Mouse (Mus musculus) kidney, embryonic 14.5 days (tissue): ENCODE measurements around the gene Nav3. TPM values are rescaled to one million over a fixed set of nuclear protein-coding genes. Genes with fewer than 3 reads are reported as not detected.

Source experiments
- ATAC-seq: fragments of 200-750 bp; cut with Nextera tagmentation; 2 replicates; pipeline ENCODE4 v1.8.0; 2017; ENCODE audit warnings: moderate number of reproducible peaks, mild to moderate bottlenecking, moderate TSS enrichment, moderate library complexity; ENCODE audit not compliant: low FRiP score, low TSS enrichment
- H3K27ac ChIP-seq: fragments of 300-500 bp; sonication (generic); 2 replicates; pipeline ENCODE4 v1.5.1; 2014; ENCODE audit warnings: low read depth, mild to moderate bottlenecking, low read length, moderate library complexity, mixed read lengths
- H3K27me3 ChIP-seq: fragments of 300-500 bp; sonication (generic); 2 replicates; pipeline ENCODE4 v1.6.1; 2014; ENCODE audit warnings: mild to moderate bottlenecking, low read length; ENCODE audit not compliant: control insufficient read depth, insufficient read depth
- H3K36me3 ChIP-seq: fragments of 300-500 bp; sonication (generic); 2 replicates; pipeline ENCODE4 v1.6.1; 2014; ENCODE audit warnings: low read length, mixed read lengths; ENCODE audit not compliant: control insufficient read depth, insufficient read depth
- H3K4me1 ChIP-seq: fragments of 300-500 bp; sonication (generic); 2 replicates; pipeline ENCODE4 v1.6.1; 2014; ENCODE audit warnings: low read length, mixed read lengths; ENCODE audit not compliant: control insufficient read depth, insufficient read depth
- H3K4me2 ChIP-seq: fragments of 300-500 bp; sonication (generic); replicated peaks from 2 replicates; pipeline ENCODE4 v1.6.1; 2014; ENCODE audit warnings: low read depth, mild to moderate bottlenecking, low read length
- H3K4me3 ChIP-seq: fragments of 300-500 bp; sonication (generic); 2 replicates; pipeline ENCODE4 v1.5.1; 2014; ENCODE audit warnings: mild to moderate bottlenecking, low read length
- H3K9ac ChIP-seq: fragments of 300-500 bp; sonication (generic); 2 replicates; pipeline ENCODE4 v1.6.1; 2014; ENCODE audit warnings: low read depth, mild to moderate bottlenecking, low read length, moderate library complexity
- H3K9me3 ChIP-seq: fragments of 300-500 bp; sonication (generic); 2 replicates; pipeline ENCODE4 v1.6.1; 2016; ENCODE audit warnings: low read length; ENCODE audit not compliant: control insufficient read depth
- WGBS: fragments of 180-500 bp; shearing (Covaris S2); extraction: QIAGEN DNeasy Blood & Tissue Kit; methylation state at CpG from one replicate; pipeline ENCODE4 v1.1.7; 2014; 5-methylcytosine and 5-hydroxymethylcytosine counted together
- polyA plus RNA-seq: library from polyadenylated mRNA; unstranded; fragments of >200 nt; fragmentation: Nextera tagmentation; extraction: Ambion mirVana; gene quantifications from 2 replicates; pipeline ENCODE4 v1.2.1, GENCODE M21; 2014

The Nav3 gene
- polyA plus RNA-seq, 1 experiment from 2014 or later: 5.0 TPM

- no peak overlapping the region for H3K9ac ChIP-seq
- no peaks in the 10 kb centered on the region for H3K36me3 ChIP-seq
Observed at GRCm38 (mm10) chr10:109843661-109844060, 612.3 kb downstream of the Nav3 start.

GRCm38 (mm10) chr10:109832768-109833291 lies 623.2 kb downstream of the Nav3 start:
- Histone ChIP-seq H3K4me1 (no peaks in the 10 kb centered on the region), H3K36me3 (no peaks in the 10 kb centered on the region), H3K27me3 (no peaks in the 10 kb centered on the region), H3K9me3 (no peaks in the 10 kb centered on the region), H3K9ac (no peak overlapping the region), H3K27ac (no peak overlapping the region), H3K4me2 (peak overlapping the region; percentile 27), H3K4me3 (peak overlapping the region; percentile 6; the same call in 1 of the 2 replicates)
- ATAC-seq: peak; percentile 75; the same call in 1 of the 2 replicates
- WGBS: 24% methylated on average over 18 of the region's 18 CpGs

More at GRCm38 (mm10) chr10:109843661-109844060, 612.3 kb downstream of the Nav3 start:
- ATAC-seq: no peak
- Histone ChIP-seq H3K4me1 (no peaks in the 10 kb centered on the region), H3K27me3 (no peaks in the 10 kb centered on the region), H3K27ac (no peak overlapping the region), H3K4me3 (no peak overlapping the region), H3K9me3 (no peaks in the 10 kb centered on the region), H3K4me2 (no peak overlapping the region)
- 82% methylated on average over 4 of the region's 4 CpGs for WGBS

- Histone ChIP-seq H3K27ac (no peak overlapping the region), H3K27me3 (no peaks in the 10 kb centered on the region), H3K4me3 (no peak overlapping the region), H3K9ac (no peak overlapping the region), H3K9me3 (no peaks in the 10 kb centered on the region), H3K4me2 (no peak overlapping the region), H3K4me1 (no peaks in the 10 kb centered on the region), H3K36me3 (no peaks in the 10 kb centered on the region)
- WGBS: 47% methylated on average over 5 of the region's 5 CpGs
- peak; percentile 96 for ATAC-seq
Observed at GRCm38 (mm10) chr10:109806782-109807493, 649.1 kb downstream of the Nav3 start.

GRCm38 (mm10) chr10:109803441-109803840 lies 652.6 kb downstream of the Nav3 start:
- H3K27ac ChIP-seq: no peak overlapping the region
- no peaks in the 10 kb centered on the region for H3K36me3 ChIP-seq
- no peak overlapping the region for H3K4me3 ChIP-seq
- no peaks in the 10 kb centered on the region for H3K4me1 ChIP-seq
- no peak for ATAC-seq
- no peaks in the 10 kb centered on the region for H3K9me3 ChIP-seq
- H3K4me2 ChIP-seq: no peak overlapping the region
- no peak overlapping the region for H3K9ac ChIP-seq
- no peaks in the 10 kb centered on the region for H3K27me3 ChIP-seq

- no peak overlapping the region for H3K9ac ChIP-seq
- no peaks in the 10 kb centered on the region for H3K4me1 ChIP-seq
- no peaks in the 10 kb centered on the region for H3K36me3 ChIP-seq
- no peak for ATAC-seq
- WGBS: 59% methylated on average over 1 of the region's 1 CpGs
- H3K27ac ChIP-seq: no peak overlapping the region
- H3K27me3 ChIP-seq: no peaks in the 10 kb centered on the region
- no peak overlapping the region for H3K4me2 ChIP-seq
- no peaks in the 10 kb centered on the region for H3K9me3 ChIP-seq
- no peak overlapping the region for H3K4me3 ChIP-seq
Observed at GRCm38 (mm10) chr10:109802236-109802635, 653.8 kb downstream of the Nav3 start.

GRCm38 (mm10) chr10:109799246-109799645 lies 656.8 kb downstream of the Nav3 start:
- H3K27ac ChIP-seq: no peak overlapping the region
- no peak overlapping the region for H3K9ac ChIP-seq
- H3K4me1 ChIP-seq: no peaks in the 10 kb centered on the region
- H3K4me3 ChIP-seq: no peak overlapping the region
- no peaks in the 10 kb centered on the region for H3K9me3 ChIP-seq
- no peak overlapping the region for H3K4me2 ChIP-seq
- no peaks in the 10 kb centered on the region for H3K36me3 ChIP-seq
- no peaks in the 10 kb centered on the region for H3K27me3 ChIP-seq
- no peak for ATAC-seq
- WGBS: 64% methylated on average over 6 of the region's 6 CpGs

- WGBS: 68% methylated on average over 3 of the region's 3 CpGs
- Histone ChIP-seq H3K27ac (no peak overlapping the region), H3K36me3 (no peaks in the 10 kb centered on the region), H3K4me1 (no peaks in the 10 kb centered on the region), H3K9ac (no peak overlapping the region), H3K4me3 (no peak overlapping the region), H3K27me3 (no peaks in the 10 kb centered on the region), H3K9me3 (no peaks in the 10 kb centered on the region), H3K4me2 (no peak overlapping the region)
- no peak for ATAC-seq
Observed at GRCm38 (mm10) chr10:109796981-109797380, 659.0 kb downstream of the Nav3 start.

- no peak for ATAC-seq
- 67% methylated on average over 4 of the region's 4 CpGs for WGBS
- H3K36me3 ChIP-seq: no peaks in the 10 kb centered on the region
Observed at GRCm38 (mm10) chr10:109793491-109793890, 662.5 kb downstream of the Nav3 start.

GRCm38 (mm10) chr10:109788728-109789127 lies 667.3 kb downstream of the Nav3 start:
- no peak for ATAC-seq
- no peak overlapping the region for H3K27ac ChIP-seq
- H3K4me3 ChIP-seq: no peak overlapping the region
- H3K4me1 ChIP-seq: no peaks in the 10 kb centered on the region
- no peaks in the 10 kb centered on the region for H3K36me3 ChIP-seq
- H3K9ac ChIP-seq: no peak overlapping the region
- H3K27me3 ChIP-seq: no peaks in the 10 kb centered on the region
- no peaks in the 10 kb centered on the region for H3K9me3 ChIP-seq
- H3K4me2 ChIP-seq: no peak overlapping the region
- WGBS: 76% methylated on average over 2 of the region's 2 CpGs

More at GRCm38 (mm10) chr10:109793491-109793890, 662.5 kb downstream of the Nav3 start:
- no peak overlapping the region for H3K4me3 ChIP-seq
- no peaks in the 10 kb centered on the region for H3K27me3 ChIP-seq
- no peak overlapping the region for H3K4me2 ChIP-seq
- no peaks in the 10 kb centered on the region for H3K9me3 ChIP-seq
- H3K4me1 ChIP-seq: no peaks in the 10 kb centered on the region
- no peak overlapping the region for H3K9ac ChIP-seq
- H3K27ac ChIP-seq: no peak overlapping the region
